Mouse (Mus musculus) spleen, postnatal 36 days (tissue): ENCODE results near the gene Hacd2.

Experiments
- DNase-seq, 2 experiments: peaks; one replicate each; pipeline ENCODE4 v3.0.0; 2022; ENCODE audit warnings: low spot score in 2 of 2, mixed read lengths in 1 of 2

Gene Hacd2

DNA sequence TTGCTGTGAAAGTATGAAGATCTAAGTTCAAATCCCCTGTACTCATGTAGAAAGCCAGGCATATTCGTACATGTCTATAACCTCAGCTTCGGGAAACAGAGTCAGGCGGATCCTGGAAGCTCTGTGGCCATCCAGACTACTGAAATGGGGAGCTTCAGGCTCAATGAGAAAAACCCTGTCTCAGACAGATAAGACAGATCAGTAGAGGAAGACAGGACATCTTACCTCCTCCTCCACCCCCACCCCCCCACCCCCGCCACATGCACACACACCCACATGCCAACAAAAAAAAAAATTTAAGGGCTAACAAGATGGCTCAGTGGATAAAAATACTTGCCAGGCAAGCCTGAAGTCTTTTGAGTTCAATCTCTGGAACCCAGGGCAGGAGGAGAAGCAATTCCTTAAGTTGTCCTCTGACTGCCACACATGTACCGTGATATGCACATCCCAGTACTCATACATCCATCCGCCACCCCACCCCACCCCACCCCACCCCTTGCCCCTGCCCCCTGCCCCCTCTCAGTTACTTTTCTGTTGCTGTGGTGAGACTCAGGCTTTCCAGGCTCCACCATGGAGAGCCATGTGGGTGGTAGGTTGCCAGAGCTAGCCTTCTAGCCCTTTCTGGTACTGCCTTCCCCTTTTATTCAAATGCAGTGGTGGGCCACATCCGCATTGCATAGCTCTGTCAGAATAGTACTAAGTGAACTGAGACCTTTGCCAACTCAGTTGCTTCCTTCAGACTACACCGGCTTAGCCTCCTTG, 32.4 kb downstream of the Hacd2 start:
- peak; percentile 30 to 36 for DNase-seq

DNA sequence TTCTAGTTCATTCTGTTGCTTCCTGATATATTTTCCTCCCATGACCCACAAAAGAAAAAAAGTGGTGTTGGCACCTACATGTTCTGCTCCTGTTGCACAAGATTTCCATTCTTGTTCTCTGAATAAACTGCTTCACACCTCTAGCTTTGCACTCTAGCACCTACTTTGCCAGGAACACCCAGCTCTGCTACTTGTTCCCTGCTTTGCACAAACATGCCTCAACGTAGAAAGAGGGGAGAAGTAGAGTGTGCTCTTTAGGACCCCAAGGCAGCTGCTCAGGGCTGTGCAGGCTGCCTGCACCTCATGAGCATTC, 32.9 kb downstream of the Hacd2 start:
- DNase-seq, result no peak

DNA sequence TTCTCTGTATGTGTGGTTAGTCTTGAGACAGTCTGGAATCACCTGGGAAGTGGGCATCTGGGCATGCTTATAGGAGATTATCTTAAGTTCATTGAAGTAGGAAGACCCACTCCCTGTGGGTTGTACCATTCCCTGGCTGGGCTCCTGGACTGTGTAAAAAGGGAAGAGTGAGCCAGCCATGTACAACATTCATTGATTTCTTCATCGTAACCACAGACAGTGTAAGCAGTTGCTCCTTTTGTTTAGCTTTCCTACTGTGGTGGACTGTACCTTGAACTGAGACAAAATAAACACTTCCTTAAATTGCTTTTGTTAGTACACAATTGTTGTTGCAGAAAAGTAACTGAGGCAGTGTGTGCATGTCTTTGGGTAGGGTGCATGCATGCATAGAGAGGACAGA, 33.6 kb downstream of the Hacd2 start:
- no peak for DNase-seq

DNA sequence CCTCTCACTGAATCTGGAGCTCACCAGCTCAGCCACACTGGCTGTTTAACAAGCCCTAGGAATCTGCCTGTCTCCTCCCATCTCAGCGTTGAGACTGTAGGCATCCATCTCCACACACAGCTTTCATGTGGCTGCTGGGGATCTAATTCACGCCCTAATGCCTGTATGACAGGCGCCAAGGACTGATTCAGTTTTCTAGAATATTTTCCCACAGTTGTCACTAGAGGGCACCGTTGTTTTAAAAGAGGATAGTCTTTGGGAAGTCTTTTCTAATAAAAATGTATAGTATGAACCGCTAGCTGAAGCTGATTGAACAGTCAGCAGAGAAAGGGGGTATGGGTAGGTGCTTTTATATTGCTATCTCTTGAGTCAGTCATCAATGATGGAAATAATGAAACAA, 34.1 kb downstream of the Hacd2 start:
- peak; percentile 10 to 47 for DNase-seq

DNA sequence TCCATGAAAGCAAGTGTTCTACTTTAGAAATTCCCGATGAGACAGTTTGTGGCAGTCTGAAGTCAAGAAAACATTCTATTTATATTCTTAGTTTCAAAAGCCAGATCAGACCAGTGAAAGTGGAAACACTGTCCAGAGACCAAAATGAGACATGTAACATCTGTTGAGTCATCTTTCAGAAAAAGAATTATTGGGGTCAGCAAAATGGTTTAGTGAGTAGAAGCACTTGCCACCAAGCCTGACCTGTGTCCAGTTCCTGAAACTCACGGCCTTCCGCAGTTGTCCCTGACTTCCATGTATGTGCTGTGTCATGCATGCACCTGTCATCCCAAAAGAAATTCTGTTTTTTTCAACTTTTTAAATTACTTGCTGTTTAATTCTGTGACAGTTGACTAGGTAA, 34.6 kb downstream of the Hacd2 start:
- DNase-seq, result no peak

DNA sequence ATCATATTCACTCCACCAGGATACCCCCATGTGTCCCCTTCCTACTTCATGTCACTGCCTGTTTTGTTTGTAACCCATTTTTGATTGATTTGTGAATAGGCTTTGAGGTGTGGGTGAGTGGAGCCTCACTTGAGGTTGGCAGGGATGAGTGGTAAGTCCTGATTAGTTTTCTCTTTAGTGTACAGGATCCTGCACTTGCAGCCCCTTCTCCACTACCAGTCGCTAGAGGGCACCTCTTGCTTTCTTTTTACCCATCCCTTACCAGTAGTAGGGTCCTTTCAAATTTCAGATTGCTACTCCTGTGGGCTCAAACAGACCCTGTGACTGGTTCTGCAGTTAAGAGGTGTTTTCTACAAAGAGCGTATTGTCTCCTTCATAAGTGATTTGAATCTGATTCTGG, 38.8 kb downstream of the Hacd2 start:
- DNase-seq, result no peak

DNA sequence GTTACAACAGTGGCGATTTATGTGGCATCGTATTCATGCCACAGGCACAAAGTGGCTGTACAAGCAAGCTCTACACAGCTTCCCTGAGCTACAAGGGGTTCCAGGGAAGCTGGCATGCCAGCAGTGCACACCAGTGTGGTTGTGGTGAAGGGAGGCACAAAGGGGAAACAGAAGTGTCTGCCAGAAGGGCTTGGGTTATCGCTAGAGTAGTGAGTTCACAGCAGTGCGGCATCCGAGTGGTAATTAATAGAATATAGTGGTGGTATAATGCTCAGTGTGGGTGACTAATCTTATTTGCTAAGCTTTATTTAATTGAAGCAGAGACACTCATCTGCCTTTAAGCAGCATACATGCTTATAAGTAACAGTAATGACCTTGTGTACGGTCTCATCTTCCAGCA, 43.5 kb downstream of the Hacd2 start:
- DNase-seq, result no peak

DNA sequence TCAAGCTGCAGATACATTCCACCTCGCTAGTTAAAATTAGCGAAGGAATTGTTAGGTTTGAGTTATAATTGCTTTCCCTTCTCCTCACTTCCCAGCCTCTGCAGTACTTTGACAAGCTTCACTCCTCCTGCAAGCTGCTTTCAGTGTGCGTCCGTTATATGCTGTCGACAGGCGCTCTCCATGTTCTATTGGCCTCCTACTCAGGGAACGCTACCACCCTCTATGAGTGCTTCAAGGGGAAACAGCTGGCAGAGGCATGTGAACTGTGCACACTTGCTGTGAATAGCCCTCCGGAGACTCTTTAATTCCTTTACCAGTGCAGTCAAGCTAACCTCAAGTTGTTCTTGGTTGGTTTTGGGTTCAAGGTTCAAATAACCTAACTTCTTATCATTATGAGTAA, 44.9 kb downstream of the Hacd2 start:
- DNase-seq, result no peak

DNA sequence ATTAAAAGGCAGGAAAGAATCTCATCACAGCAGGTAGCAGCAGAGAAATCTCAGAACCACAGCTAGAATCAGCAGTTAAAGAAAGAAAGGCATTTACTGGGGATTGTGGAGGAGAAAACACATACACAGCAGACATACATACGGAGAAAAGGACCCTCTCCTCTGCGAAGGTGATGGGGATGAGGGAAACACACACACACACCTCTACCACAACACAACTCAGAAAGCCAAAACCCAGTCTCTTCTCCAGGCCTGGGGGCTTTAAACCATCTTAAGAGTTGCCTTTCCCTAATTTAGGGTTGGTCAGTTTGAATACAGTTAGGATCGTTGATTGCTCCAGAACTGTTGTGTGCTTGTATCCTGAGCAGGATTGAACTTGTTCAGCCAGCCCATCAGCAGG, 45.4 kb downstream of the Hacd2 start:
- no peak for DNase-seq

DNA sequence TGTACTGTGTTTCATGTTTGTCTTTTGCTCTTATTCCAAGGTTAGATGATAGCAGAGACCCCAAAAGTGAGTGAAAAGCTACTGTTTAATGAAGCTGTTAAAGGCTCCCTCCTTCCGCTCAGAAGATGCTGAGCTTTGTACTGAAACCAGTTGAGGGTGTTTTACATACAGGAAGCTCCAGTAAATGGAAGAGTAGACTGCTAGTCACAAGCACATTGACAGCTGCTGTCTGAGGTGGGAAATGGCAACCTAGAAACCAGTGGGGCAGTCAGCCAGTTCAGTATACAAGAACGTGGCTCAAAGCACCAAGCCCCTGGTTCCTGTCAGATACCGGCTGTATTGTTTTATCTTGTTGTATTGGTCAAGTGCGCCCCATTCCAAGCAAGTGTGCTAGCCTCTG, 46.7 kb downstream of the Hacd2 start:
- DNase-seq, result peak; percentile 26 to 41

DNA sequence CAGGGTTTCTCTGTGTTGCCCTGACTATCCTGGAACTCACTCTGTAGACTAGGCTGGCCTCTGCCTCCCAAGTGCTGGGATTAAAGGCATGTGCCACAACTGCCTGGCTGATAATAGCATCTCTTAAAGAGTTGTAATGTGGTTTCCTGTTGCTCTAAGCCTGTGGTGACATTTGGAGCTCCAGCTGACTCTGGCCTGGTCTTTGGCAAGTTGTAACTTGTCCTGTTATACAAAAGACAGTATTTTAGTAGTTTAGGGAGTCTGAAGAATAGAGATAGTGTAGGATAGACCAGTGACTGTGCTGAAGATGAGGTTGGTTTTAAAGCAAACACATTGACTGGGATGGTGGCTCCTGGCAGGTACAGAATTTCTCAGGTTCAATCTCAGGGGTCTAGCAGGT, 52.2 kb downstream of the Hacd2 start:
- DNase-seq, result no peak

DNA sequence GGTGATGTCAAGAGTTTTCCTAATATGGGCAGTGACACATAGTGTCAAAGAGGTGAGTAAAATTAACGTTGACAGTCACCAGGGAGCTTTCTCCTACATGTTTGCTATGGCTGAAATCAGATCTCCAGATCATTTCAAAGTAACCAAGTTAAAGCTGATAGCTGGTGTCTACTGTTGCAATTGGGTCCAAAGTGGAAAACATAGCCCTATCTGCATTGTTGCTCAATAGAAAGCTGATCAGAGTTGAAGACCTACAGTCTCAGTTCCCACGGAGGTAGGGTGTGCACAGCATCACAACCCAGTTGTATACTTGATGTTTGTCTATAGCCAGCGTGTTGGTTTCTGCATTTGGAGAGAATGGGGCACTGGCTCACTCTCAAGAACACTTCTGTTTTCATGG, 53.4 kb downstream of the Hacd2 start:
- no peak for DNase-seq

DNA sequence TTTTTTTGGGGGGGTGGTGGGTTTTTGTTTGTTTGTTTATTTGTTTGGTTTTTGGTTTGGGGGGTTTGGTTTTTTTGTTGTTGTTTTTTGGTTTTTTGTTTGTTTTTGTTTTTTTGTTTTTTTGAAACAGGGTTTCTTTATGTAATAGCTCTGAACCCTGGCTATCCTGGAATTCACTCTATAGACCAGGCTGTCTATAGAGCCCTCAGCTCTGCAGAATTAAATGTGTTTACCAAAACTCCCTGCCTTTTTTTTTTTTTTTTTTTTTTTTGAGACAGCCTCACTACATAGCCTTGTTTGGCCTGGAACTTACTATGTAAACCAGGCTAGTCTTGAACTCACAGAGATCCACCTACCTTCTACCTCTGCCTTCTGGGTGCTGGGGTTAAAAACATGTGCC, 71.3 kb downstream of the Hacd2 start:
- no peak for DNase-seq

DNA sequence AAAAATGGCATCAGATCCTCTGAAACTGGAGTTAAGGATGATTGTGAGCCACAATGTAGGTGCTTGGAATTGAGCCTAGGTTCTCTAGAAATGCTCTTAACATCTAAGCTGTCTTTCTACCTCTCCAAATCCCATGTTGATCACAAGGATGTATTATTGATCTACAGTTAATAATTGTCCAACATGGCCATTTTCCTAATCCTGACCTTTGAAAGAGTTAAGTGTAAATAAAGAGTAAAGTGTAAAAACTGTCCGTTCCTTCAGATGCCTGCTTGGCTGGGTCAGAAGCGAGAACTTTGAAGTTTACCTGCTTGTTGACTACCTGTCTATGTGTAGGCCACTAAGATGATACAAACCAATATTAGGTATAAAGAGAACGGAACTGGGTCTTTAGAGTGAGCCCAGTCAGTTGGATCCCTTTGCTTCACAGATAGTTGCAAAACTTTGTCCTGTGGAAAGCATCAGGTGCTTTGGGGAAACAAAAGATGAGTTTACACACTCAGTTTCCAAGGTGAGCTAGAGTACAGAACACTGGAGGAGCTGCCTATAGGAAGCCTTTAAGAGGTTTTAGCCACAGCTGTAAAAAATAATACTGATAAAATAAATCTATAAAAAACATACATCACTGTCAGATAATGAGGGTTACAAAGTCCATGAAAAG, 75.8 kb downstream of the Hacd2 start:
- DNase-seq, result no peak

DNA sequence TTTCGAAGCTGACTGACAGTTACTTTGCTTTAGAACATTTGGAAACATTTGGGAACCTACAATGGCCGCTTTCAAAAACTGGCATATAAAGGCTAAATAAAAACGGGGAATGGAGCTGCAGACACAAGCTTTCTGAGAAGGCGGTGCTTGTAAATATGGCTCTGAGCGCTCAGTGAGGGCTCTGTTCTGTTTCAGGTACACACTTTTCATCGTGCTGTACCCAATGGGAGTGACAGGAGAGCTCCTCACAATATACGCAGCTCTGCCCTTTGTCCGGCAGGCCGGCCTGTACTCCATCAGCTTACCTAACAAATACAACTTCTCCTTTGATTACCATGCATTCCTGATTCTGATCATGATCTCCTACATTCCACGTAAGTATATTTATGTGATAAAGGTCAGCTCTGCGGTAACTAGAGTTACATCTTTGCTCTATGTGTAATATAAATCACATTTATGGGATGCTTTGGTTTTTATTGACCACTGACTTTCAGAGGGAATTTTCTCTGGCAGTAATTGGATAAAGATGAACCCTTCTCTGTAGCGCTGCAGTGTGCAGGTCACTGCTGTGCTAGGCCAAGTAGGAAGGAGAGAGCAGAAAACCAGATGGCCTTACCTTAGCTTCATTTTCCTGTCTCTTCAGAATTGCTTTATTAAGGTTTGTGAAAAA, 79.7 kb downstream of the Hacd2 start:
- DNase-seq, result no peak

DNA sequence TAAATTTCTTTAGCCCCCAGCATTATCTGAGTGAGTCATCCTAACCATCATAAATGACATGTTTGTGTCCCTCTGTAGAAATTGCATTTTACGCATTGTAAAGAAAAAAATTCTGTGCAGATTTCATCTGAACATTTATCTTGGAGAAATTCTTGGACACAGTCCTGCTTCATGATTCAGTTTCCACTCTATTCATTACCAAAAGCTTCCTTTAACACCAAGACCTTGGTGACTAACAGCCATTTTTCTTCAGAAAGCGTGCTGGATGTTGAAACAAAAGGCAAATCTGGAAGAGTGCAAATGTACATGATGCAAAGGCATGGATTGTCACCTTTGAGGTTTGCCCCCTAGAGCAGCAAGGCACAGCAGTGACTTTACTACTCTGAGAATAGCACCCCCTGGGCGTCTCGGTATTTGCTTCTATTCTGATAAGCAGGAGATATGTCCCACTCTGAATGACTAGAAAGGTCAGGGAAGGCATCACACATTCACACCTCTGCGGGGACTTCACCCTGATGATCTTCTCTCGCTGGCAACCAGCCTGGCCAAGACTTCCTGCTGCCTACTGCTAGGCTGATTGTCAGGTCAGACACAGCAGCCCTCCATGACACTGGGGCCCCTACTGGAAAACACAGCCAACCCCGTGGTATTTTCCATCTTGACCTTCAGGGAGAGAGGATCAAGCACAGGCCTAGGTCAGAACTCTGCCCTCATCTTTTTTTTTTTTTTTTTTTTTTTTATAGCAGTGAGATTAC, 80.8 kb downstream of the Hacd2 start:
- DNase-seq, result no peak

DNA sequence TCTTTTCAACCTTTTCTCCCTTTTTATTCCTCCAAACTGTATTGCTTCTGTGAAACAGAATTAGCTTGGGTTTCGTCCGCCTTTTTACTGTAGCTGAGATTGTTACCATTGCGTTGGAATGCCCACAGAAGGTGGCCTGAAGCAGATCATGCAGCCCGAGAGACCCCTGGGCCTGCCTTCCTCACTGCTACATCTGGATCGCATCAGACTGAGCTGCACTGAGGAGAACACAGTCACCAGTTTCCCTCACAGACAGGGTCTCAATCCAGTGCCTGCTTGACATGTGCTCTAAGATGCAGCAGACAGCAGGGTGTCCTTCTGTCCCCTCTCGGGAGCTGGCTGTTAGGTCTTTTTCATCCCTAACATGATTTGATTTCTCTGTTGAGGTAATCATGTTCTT, 85.8 kb downstream of the Hacd2 start:
- DNase-seq, result no peak

DNA sequence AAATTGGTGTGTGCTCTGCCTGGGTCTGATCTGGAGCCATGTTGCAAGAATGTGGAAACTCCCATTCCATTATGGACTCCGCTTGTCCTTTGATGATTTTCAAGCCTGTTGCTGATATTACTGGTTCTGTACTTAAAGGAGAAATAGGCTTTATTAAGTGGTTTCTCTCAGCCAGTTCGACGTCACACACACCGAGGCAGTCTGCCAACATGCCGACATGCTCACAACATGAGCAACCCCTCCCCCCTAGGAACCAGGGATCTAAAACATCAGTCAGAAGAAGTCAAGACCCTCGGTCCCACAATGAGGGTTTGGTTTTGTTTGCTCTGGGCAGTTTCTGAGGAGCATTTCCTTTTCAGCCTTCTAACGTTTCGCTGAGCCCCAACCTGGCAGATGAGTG, 86.9 kb downstream of the Hacd2 start:
- DNase-seq, result no peak

DNA sequence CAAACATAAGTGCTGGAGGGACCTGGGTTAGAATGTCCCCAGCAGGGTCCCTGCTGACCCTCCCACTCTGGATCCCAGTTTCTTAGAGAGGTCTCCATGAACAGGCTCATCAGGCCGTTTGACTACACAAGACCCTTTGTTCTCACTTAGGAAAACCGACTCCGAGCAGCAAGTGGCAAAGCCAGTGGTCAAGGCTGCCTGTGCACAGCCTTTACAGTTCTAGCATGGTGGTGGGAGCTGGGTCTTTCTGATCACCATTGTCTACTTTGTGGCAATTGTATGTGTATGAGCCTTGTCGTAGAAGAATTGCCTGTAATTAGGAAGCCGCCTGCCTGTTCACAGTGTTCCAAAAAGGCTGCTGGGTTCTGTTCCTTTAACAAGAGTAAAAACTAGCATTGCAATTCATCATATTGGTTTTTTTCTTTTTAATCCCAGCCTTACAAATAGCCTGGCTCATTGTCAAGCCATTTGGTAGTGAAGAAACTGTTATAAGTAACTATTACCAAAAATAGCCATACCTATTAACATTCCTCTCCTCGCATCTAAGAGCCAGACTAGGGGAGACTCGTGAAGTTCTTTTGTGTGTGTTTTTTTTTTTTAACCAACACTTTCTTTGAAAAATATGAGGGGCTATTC, 87.5 kb downstream of the Hacd2 start:
- DNase-seq, result no peak

DNA sequence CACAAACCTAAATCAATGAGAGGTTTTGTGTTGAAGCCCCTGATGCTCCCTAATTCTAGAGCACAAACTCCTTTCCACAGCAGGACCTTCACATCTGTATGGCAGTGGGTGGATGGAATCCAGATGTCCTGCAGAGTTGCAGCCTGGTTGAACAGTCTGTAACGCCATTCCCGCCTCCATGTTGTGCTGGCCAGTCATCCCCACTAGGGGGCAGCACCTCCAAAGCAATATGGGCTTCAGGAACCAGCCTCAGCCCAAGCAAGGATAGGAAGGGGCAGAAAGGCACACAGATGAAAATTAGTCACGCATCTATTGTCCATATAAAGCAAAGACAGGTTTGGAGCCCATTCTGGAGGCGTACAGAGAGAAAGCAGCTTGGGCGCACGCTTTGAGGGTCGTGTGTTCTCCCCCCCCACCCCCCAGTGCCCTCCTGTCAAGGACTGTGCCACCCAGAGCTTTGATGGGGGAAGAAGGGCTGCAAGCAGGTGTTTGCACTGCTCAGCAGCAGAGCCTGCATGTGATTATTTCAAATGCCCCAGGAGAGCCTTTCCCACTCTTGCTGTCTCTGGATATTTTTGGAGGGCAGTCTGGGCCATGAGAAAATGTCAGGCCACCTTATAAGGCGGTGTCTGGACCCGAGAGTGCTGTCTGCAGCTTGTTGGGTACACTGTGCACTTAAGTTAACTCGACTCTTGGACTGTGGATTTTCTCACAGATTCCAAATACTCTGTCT, 88.3 kb downstream of the Hacd2 start:
- peak; percentile 27 to 37 for DNase-seq

DNA sequence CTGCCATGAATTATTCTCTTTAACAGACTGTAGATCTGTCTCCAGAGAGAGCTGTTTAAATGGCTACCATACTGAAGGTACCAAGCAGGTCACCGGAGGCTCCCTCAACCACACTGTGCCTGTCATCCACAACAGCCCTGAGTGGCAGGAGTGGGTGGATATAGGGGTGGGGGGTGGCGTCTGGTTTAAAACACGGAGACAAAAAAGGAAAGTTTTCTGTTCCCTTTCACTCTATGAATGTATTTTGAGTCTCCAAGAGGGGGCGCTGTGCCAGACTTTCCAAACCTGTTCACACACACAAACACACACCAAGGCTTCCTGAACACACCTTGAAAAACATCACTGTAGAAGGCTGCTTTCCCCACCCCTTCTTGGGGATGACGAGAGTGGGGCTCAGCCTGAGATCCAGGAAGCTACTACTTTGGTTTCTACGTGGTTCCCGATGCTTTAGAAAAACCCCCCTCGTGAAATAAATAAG, 89.0 kb downstream of the Hacd2 start:
- DNase-seq, result no peak
